Mouse (Mus musculus) liver, embryonic 11.5 days (tissue): Measurements from ENCODE around the gene Cfl1. TPM values are rescaled to one million over a fixed set of nuclear protein-coding genes. Genes with fewer than 3 reads are reported as not detected.

Source experiments
- ATAC-seq: fragments of 200-750 bp; cut with Nextera tagmentation; replicated peaks from 2 replicates; pipeline ENCODE4 v1.8.0; 2017; ENCODE audit warnings: moderate number of reproducible peaks, mild to moderate bottlenecking, moderate TSS enrichment, moderate library complexity; ENCODE audit not compliant: low FRiP score
- DNase-seq: peaks from one replicate; pipeline ENCODE4 v3.0.0-alpha.2; 2017; ENCODE audit warnings: low spot score
- H3K27ac ChIP-seq: fragments of 300-500 bp; sonication (generic); 2 replicates; pipeline ENCODE4 v1.5.1; 2014; ENCODE audit warnings: mild to moderate bottlenecking, low read depth, low read length, control low read depth
- H3K27me3 ChIP-seq: fragments of 300-500 bp; sonication (generic); replicated peaks from 2 replicates; pipeline ENCODE4 v1.6.1; 2014; ENCODE audit warnings: low read length, mixed read lengths; ENCODE audit not compliant: control insufficient read depth, insufficient read depth
- H3K36me3 ChIP-seq: fragments of 300-500 bp; sonication (generic); 2 replicates; pipeline ENCODE4 v1.6.1; 2014; ENCODE audit warnings: mild to moderate bottlenecking, low read length, moderate library complexity, mixed read lengths; ENCODE audit not compliant: control insufficient read depth, insufficient read depth
- H3K4me1 ChIP-seq: fragments of 300-500 bp; sonication (generic); replicated peaks from 2 replicates; pipeline ENCODE4 v1.6.1; 2014; ENCODE audit warnings: low read length, mixed read lengths; ENCODE audit not compliant: control insufficient read depth, insufficient read depth
- H3K4me2 ChIP-seq: fragments of 300-500 bp; sonication (generic); 2 replicates; pipeline ENCODE4 v1.6.1; 2014; ENCODE audit warnings: mild to moderate bottlenecking, control low read depth, moderate library complexity
- H3K4me3 ChIP-seq: fragments of 300-500 bp; sonication (generic); 2 replicates; pipeline ENCODE4 v1.5.1; 2014; ENCODE audit warnings: low read depth, low read length, control low read depth
- H3K9ac ChIP-seq: fragments of 300-500 bp; sonication (generic); 2 replicates; pipeline ENCODE4 v1.6.1; 2014; ENCODE audit warnings: low read depth, low read length, control low read depth
- H3K9me3 ChIP-seq: fragments of 300-500 bp; sonication (generic); 2 replicates; pipeline ENCODE4 v1.6.1; 2016; ENCODE audit warnings: low read length, inconsistent platforms, mixed read lengths; ENCODE audit not compliant: control insufficient read depth
- WGBS: fragments of 180-500 bp; shearing (Covaris S2); extraction: QIAGEN DNeasy Blood & Tissue Kit; methylation state at CpG from one replicate; pipeline ENCODE4 v1.1.7; 2014; 5-methylcytosine and 5-hydroxymethylcytosine counted together
- polyA plus RNA-seq: library from polyadenylated mRNA; unstranded; fragments of >200 nt; fragmentation: Nextera tagmentation; extraction: Ambion mirVana; gene quantifications from 2 replicates; pipeline ENCODE4 v1.2.1, GENCODE M21; 2014

Gene Cfl1
- 2,498 and 2,516 TPM in 2 replicates for polyA plus RNA-seq

- Histone ChIP-seq H3K27ac (peak within 1 kb of the TSS; percentile 100), H3K9ac (peak within 1 kb of the TSS; percentile 98), H3K36me3 (peaks cover 38% of the 10 kb centered on the region), H3K9me3 (no peaks in the 10 kb centered on the region), H3K4me3 (peak within 1 kb of the TSS; percentile 97), H3K4me2 (peak within 1 kb of the TSS; percentile 99), H3K27me3 (no peaks in the 10 kb centered on the region), H3K4me1 (peaks cover 25% of the 10 kb centered on the region)
- under 1% methylated on average over 61 of the region's 62 CpGs for WGBS
- DNase-seq (peak; percentile 94), ATAC-seq (peak; percentile 62)
Observed at GRCm38 (mm10) chr19:5490313-5490897, at the start of gene Cfl1. Gene Cfl1, plus strand, starts transcription at chr19:5490455.

- Histone ChIP-seq H3K9me3 (peaks cover 5% of the 10 kb centered on the region; the same call in 1 of the 2 replicates), H3K27me3 (peaks cover 32% of the 10 kb centered on the region), H3K36me3 (no peaks in the 10 kb centered on the region), H3K4me2 (no peak overlapping the region), H3K27ac (no peak overlapping the region), H3K4me1 (peaks cover 15% of the 10 kb centered on the region), H3K9ac (no peak overlapping the region), H3K4me3 (no peak overlapping the region)
- ATAC-seq (no peak), DNase-seq (no peak)
- WGBS: 61% methylated on average over 9 of the region's 9 CpGs
Observed at GRCm38 (mm10) chr19:5444371-5444908, 45.8 kb upstream of the Cfl1 start.

- H3K4me1 ChIP-seq: peaks cover 15% of the 10 kb centered on the region
- peaks cover 33% of the 10 kb centered on the region for H3K27me3 ChIP-seq
- no peaks in the 10 kb centered on the region for H3K36me3 ChIP-seq
- ATAC-seq: no peak
- DNase-seq: no peak
- H3K4me2 ChIP-seq: no peak overlapping the region
- 27% methylated on average over 7 of the region's 7 CpGs for WGBS
- H3K9me3 ChIP-seq: peaks cover 5% of the 10 kb centered on the region; the same call in 1 of the 2 replicates
- H3K9ac ChIP-seq: no peak overlapping the region
- no peak overlapping the region for H3K27ac ChIP-seq
- no peak overlapping the region for H3K4me3 ChIP-seq
Observed at GRCm38 (mm10) chr19:5444954-5445353, 45.3 kb upstream of the Cfl1 start.

- peaks cover 33% of the 10 kb centered on the region for H3K27me3 ChIP-seq
- H3K4me3 ChIP-seq: no peak overlapping the region
- ATAC-seq (no peak), DNase-seq (no peak)
- no peaks in the 10 kb centered on the region for H3K36me3 ChIP-seq
- H3K9me3 ChIP-seq: no peaks in the 10 kb centered on the region
- H3K9ac ChIP-seq: no peak overlapping the region
- H3K27ac ChIP-seq: no peak overlapping the region
- H3K4me1 ChIP-seq: peaks cover 15% of the 10 kb centered on the region
- H3K4me2 ChIP-seq: no peak overlapping the region
- WGBS: 85% methylated on average over 5 of the region's 5 CpGs
Observed at GRCm38 (mm10) chr19:5445747-5446146, 44.5 kb upstream of the Cfl1 start.

GRCm38 (mm10) chr19:5447515-5448353, 42.5 kb upstream of the Cfl1 start, which contains the start of gene Fosl1:
Gene Fosl1, plus strand, starts transcription at chr19:5447547.
- Histone ChIP-seq H3K27ac (no peak within 1 kb of the TSS; the same call in 1 of the 2 replicates), H3K4me1 (peaks cover 15% of the 10 kb centered on the region), H3K9me3 (no peaks in the 10 kb centered on the region), H3K4me2 (peak within 1 kb of the TSS; percentile 99), H3K27me3 (peaks cover 33% of the 10 kb centered on the region), H3K4me3 (peak within 1 kb of the TSS; percentile 64), H3K9ac (peak within 1 kb of the TSS; percentile 46), H3K36me3 (no peaks in the 10 kb centered on the region)
- ATAC-seq (peak; percentile 66), DNase-seq (peak; percentile 75)
- under 1% methylated on average over 70 of the region's 70 CpGs for WGBS

GRCm38 (mm10) chr19:5448354-5449150, 41.7 kb upstream of the Cfl1 start:
- H3K9me3 ChIP-seq: no peaks in the 10 kb centered on the region
- ATAC-seq (peak; percentile 60), DNase-seq (peak; percentile 64)
- H3K4me3 ChIP-seq: peak overlapping the region; percentile 64
- peak overlapping the region; percentile 99 for H3K4me2 ChIP-seq
- H3K36me3 ChIP-seq: no peaks in the 10 kb centered on the region
- H3K27ac ChIP-seq: no peak overlapping the region
- peak overlapping the region; percentile 46; the same call in 1 of the 2 replicates for H3K9ac ChIP-seq
- H3K4me1 ChIP-seq: peaks cover 15% of the 10 kb centered on the region
- WGBS: 6% methylated on average over 36 of the region's 36 CpGs
- peaks cover 33% of the 10 kb centered on the region for H3K27me3 ChIP-seq

GRCm38 (mm10) chr19:5449673-5450072, 40.6 kb upstream of the Cfl1 start:
- no peak for ATAC-seq
- Histone ChIP-seq H3K27ac (no peak overlapping the region), H3K9me3 (no peaks in the 10 kb centered on the region), H3K27me3 (peaks cover 30% of the 10 kb centered on the region), H3K4me1 (peaks cover 15% of the 10 kb centered on the region), H3K4me2 (no peak overlapping the region), H3K4me3 (no peak overlapping the region), H3K36me3 (0 out of 2 replicates have a peak, but pooled peaks cover 2% of the 10 kb centered on the region), H3K9ac (no peak overlapping the region)
- 78% methylated on average over 3 of the region's 3 CpGs for WGBS
- no peak for DNase-seq

- ATAC-seq (no peak), DNase-seq (no peak)
- peaks cover 33% of the 10 kb centered on the region for H3K4me1 ChIP-seq
- no peak overlapping the region for H3K4me2 ChIP-seq
- H3K9me3 ChIP-seq: no peaks in the 10 kb centered on the region
- 0 out of 2 replicates have a peak, but pooled peaks cover 2% of the 10 kb centered on the region for H3K36me3 ChIP-seq
- no peak overlapping the region for H3K4me3 ChIP-seq
- H3K27me3 ChIP-seq: peaks cover 25% of the 10 kb centered on the region
- no peak overlapping the region for H3K27ac ChIP-seq
- H3K9ac ChIP-seq: no peak overlapping the region
- 68% methylated on average over 6 of the region's 6 CpGs for WGBS
Observed at GRCm38 (mm10) chr19:5451766-5452165, 38.5 kb upstream of the Cfl1 start.
